Mouse (Mus musculus) kidney, adult 10 weeks (tissue): Measurements from ENCODE around the gene Ilkap. TPM values are rescaled to one million over a fixed set of nuclear protein-coding genes. Genes with fewer than 3 reads are reported as not detected.

Experiments
- polyA plus RNA-seq: library from polyadenylated mRNA; stranded (reverse); fragments of 350-450 nt; fragmentation: Illumina TruSeq; extraction: RNeasy Lipid Tissue Mini Kit (QIAGEN cat#74804); gene quantifications from one replicate; pipeline ENCODE4 v1.2.3, GENCODE M21; 2014; ENCODE audit warnings: low read depth, low replicate concordance

Ilkap gene
- 39.9 TPM for polyA plus RNA-seq

GRCm38 (mm10) chr1:91398260-91399062, at the start of gene Ilkap:
Gene Ilkap (minus strand): TSS chr1:91398815.

DNA sequence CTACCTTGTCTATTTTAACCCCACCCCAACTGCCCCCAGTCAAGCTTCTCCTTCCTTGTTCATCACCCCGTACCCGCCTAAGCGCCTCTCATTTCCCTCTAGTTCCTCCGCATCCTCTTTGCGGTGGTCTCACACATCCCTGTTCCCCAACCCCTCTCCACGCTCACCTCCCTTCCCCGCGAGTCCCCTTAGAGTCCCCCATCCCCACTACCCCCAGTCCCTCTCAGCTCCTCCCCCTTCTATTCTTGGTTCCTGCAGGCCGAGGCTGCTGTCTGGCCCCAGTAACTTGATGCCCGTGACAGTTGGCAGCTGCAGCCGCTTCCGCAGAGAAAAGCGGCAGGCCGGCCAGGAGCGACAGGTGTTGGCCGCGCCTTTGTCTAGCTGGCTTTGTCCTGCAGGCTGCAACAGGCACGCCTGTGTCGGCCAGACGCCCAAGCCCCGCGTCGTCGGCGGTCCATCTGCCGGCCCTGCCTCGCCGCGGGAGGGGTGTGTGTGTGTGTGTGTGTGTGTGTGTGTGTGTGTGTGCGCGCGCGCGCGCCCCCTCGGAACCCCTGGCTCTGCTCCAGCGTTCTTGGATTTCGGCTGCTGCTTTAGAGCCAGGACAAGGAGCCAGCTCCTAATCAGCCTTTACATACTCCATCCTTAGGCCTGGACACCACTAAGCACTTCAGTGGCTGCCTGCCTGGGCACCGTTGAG, 15.4 kb upstream of the Ilkap start, which contains the start of gene Hes6:
Hes6 (minus strand) TSS at position 141 of the 697 bp plus-strand sequence.

GRCm38 (mm10) chr1:91366215-91367108, 32.2 kb downstream of the Ilkap start, which contains the start of gene Erfe:
Gene Erfe (plus strand): TSS chr1:91366430.

DNA sequence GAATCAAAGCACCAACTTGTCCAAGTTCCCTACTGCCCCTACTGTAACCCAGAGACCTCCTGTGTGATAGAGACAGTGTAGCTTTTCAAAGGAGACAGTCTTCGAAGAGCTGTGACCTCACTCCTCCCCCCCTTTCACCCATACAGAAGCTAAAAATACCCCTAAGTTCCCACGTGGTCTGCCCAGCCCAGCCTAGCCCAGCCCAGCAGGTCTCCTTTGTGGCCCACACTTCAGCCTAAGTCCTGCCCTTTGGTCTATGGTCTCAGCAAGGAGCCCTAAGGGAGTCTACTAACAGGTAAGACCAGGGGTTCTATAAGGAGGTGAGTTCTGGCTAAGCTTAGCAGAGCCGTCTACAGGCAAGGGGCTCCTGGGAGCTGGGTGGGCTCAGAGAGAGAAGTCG, 47.8 kb downstream of the Ilkap start, which contains the start of gene Klhl30:
Klhl30 (plus strand) TSS at position 176 of the 400 bp plus-strand sequence.

Other genes with a start within 250 kb of the Ilkap start
- not detected for gene Ramp1, start 219.0 kb downstream of the Ilkap start, polyA plus RNA-seq
- gene Ube2f, start 148.5 kb downstream of the Ilkap start, polyA plus RNA-seq = 90.8 TPM
- gene Scly, start 100.5 kb downstream of the Ilkap start, polyA plus RNA-seq = 25.8 TPM
- gene Espnl, start 76.7 kb downstream of the Ilkap start, polyA plus RNA-seq = 0.08 TPM
- gene Klhl30, start 47.8 kb downstream of the Ilkap start, polyA plus RNA-seq = not detected
- not detected for gene Erfe, start 32.4 kb downstream of the Ilkap start, polyA plus RNA-seq
- gene Hes6, start 15.2 kb upstream of the Ilkap start, polyA plus RNA-seq = 0.44 TPM
- gene Per2, start 60.5 kb upstream of the Ilkap start, polyA plus RNA-seq = 1.2 TPM
- 5.5 TPM for gene Traf3ip1, start 95.8 kb upstream of the Ilkap start, polyA plus RNA-seq
- 7.1 TPM for gene Asb1, start 141.7 kb upstream of the Ilkap start, polyA plus RNA-seq